Mouse (Mus musculus): ENCODE measurements at regions not wholly inside any gene's neighbourhood (a gene's known extent, or its start where the extent isn't known, plus 50 kb on each side); places are given as distances from the start of the nearest gene placed in this dataset.

GRCm38 (mm10) chr1:73515781-73516180, 500.1 kb upstream of the Tnp1 start:
- no peak overlapping the region for H3K4me3 ChIP-seq (ENCODE audit: insufficient read depth, low read depth, low read length)
- TF ChIP-seq POLR2A (IDR thresholded peaks at IDR 0.05; ENCODE audit: low read depth, low read length), result no peak
- no peaks in the 10 kb centered on the region for H3K27me3 ChIP-seq (replicated peaks; ENCODE audit: control insufficient read depth, insufficient read depth, low read length)
- H3K27ac ChIP-seq (ENCODE audit: insufficient read depth, low read depth, low read length), result no peak overlapping the region
- H3K4me1 ChIP-seq (ENCODE audit: control insufficient read depth, insufficient read depth, low read length), result peaks cover 5% of the 10 kb centered on the region; the same call in 1 of the 2 replicates
- H3K36me3 ChIP-seq (ENCODE audit: control insufficient read depth, insufficient read depth, low read length), result no peaks in the 10 kb centered on the region
- no peak for DNase-seq
- 90% methylated on average over 5 of the region's 5 CpGs for WGBS

- H3K4me1 ChIP-seq (ENCODE audit: control insufficient read depth, insufficient read depth, low read length), result peaks cover 5% of the 10 kb centered on the region; the same call in 1 of the 2 replicates
- no peak overlapping the region for H3K4me3 ChIP-seq (ENCODE audit: insufficient read depth, low read depth, low read length)
- no peak for TF ChIP-seq POLR2A (IDR thresholded peaks at IDR 0.05; ENCODE audit: low read depth, low read length)
- TF ChIP-seq CTCF (conservative IDR thresholded peaks at IDR 0.05; ENCODE audit: insufficient read depth, insufficient read length, low read depth, low read length), result no peak
- H3K36me3 ChIP-seq (ENCODE audit: control insufficient read depth, insufficient read depth, low read length), result no peaks in the 10 kb centered on the region
- H3K27ac ChIP-seq (ENCODE audit: insufficient read depth, low read depth, low read length), result no peak overlapping the region
- 33% methylated on average over 5 of the region's 5 CpGs for WGBS
- peak; percentile 88 for DNase-seq
- H3K27me3 ChIP-seq (replicated peaks; ENCODE audit: control insufficient read depth, insufficient read depth, low read length), result no peaks in the 10 kb centered on the region
Observed at GRCm38 (mm10) chr1:73513822-73514221, 498.1 kb upstream of the Tnp1 start.

GRCm38 (mm10) chr1:73512836-73513235, 497.1 kb upstream of the Tnp1 start:
- DNase-seq, result peak; percentile 80
- H3K36me3 ChIP-seq (ENCODE audit: control insufficient read depth, insufficient read depth, low read length), result no peaks in the 10 kb centered on the region
- H3K27me3 ChIP-seq (replicated peaks; ENCODE audit: control insufficient read depth, insufficient read depth, low read length), result no peaks in the 10 kb centered on the region
- H3K4me1 ChIP-seq (ENCODE audit: control insufficient read depth, insufficient read depth, low read length), result peaks cover 5% of the 10 kb centered on the region; the same call in 1 of the 2 replicates
- peak overlapping the region; percentile 15; the same call in 1 of the 2 replicates for H3K27ac ChIP-seq (ENCODE audit: insufficient read depth, low read depth, low read length)
- no peak overlapping the region for H3K4me3 ChIP-seq (ENCODE audit: insufficient read depth, low read depth, low read length)
- TF ChIP-seq POLR2A (IDR thresholded peaks at IDR 0.05; ENCODE audit: low read depth, low read length) (no peak), CTCF (conservative IDR thresholded peaks at IDR 0.05; ENCODE audit: insufficient read depth, insufficient read length, low read depth, low read length) (no peak)
- WGBS, result 64% methylated on average over 2 of the region's 2 CpGs

- DNase-seq, result peak; percentile 75
- 31% methylated on average over 10 of the region's 10 CpGs for WGBS
- Histone ChIP-seq H3K36me3 (ENCODE audit: control insufficient read depth, insufficient read depth, low read length) (no peaks in the 10 kb centered on the region), H3K4me1 (ENCODE audit: control insufficient read depth, insufficient read depth, low read length) (peaks cover 8% of the 10 kb centered on the region; the same call in 1 of the 2 replicates), H3K4me3 (ENCODE audit: insufficient read depth, low read depth, low read length) (no peak overlapping the region), H3K27ac (ENCODE audit: insufficient read depth, low read depth, low read length) (no peak overlapping the region), H3K27me3 (replicated peaks; ENCODE audit: control insufficient read depth, insufficient read depth, low read length) (no peaks in the 10 kb centered on the region)
- no peak for TF ChIP-seq POLR2A (IDR thresholded peaks at IDR 0.05; ENCODE audit: low read depth, low read length)
- no peak for TF ChIP-seq CTCF (conservative IDR thresholded peaks at IDR 0.05; ENCODE audit: insufficient read depth, insufficient read length, low read depth, low read length)
Observed at GRCm38 (mm10) chr1:73507071-73507754, 491.5 kb upstream of the Tnp1 start.

GRCm38 (mm10) chr1:73503611-73504010, 487.9 kb upstream of the Tnp1 start:
- WGBS, result 81% methylated on average over 4 of the region's 4 CpGs
- H3K27me3 ChIP-seq (replicated peaks; ENCODE audit: control insufficient read depth, insufficient read depth, low read length), result no peaks in the 10 kb centered on the region
- H3K27ac ChIP-seq (ENCODE audit: insufficient read depth, low read depth, low read length), result no peak overlapping the region
- no peaks in the 10 kb centered on the region for H3K36me3 ChIP-seq (ENCODE audit: control insufficient read depth, insufficient read depth, low read length)
- no peak overlapping the region for H3K4me3 ChIP-seq (ENCODE audit: insufficient read depth, low read depth, low read length)
- TF ChIP-seq CTCF (conservative IDR thresholded peaks at IDR 0.05; ENCODE audit: insufficient read depth, insufficient read length, low read depth, low read length) (no peak), POLR2A (IDR thresholded peaks at IDR 0.05; ENCODE audit: low read depth, low read length) (no peak)
- H3K4me1 ChIP-seq (ENCODE audit: control insufficient read depth, insufficient read depth, low read length), result peaks cover 7% of the 10 kb centered on the region; the same call in 1 of the 2 replicates
- no peak for DNase-seq

- WGBS, result 77% methylated on average over 3 of the region's 3 CpGs
- H3K27ac ChIP-seq (ENCODE audit: insufficient read depth, low read depth, low read length), result no peak overlapping the region
- no peak for TF ChIP-seq CTCF (conservative IDR thresholded peaks at IDR 0.05; ENCODE audit: insufficient read depth, insufficient read length, low read depth, low read length)
- TF ChIP-seq POLR2A (IDR thresholded peaks at IDR 0.05; ENCODE audit: low read depth, low read length), result no peak
- H3K27me3 ChIP-seq (replicated peaks; ENCODE audit: control insufficient read depth, insufficient read depth, low read length), result no peaks in the 10 kb centered on the region
- DNase-seq, result no peak
- H3K36me3 ChIP-seq (ENCODE audit: control insufficient read depth, insufficient read depth, low read length), result no peaks in the 10 kb centered on the region
- H3K4me3 ChIP-seq (ENCODE audit: insufficient read depth, low read depth, low read length), result no peak overlapping the region
- no peaks in the 10 kb centered on the region for H3K4me1 ChIP-seq (ENCODE audit: control insufficient read depth, insufficient read depth, low read length)
Observed at GRCm38 (mm10) chr1:73500671-73501070, 485.0 kb upstream of the Tnp1 start.

GRCm38 (mm10) chr1:73495971-73496749, 480.5 kb upstream of the Tnp1 start:
- no peak overlapping the region for H3K27ac ChIP-seq (ENCODE audit: insufficient read depth, low read depth, low read length)
- H3K27me3 ChIP-seq (replicated peaks; ENCODE audit: control insufficient read depth, insufficient read depth, low read length), result no peaks in the 10 kb centered on the region
- TF ChIP-seq CTCF (conservative IDR thresholded peaks at IDR 0.05; ENCODE audit: insufficient read depth, insufficient read length, low read depth, low read length) (no peak), POLR2A (IDR thresholded peaks at IDR 0.05; ENCODE audit: low read depth, low read length) (no peak)
- no peak overlapping the region for H3K4me3 ChIP-seq (ENCODE audit: insufficient read depth, low read depth, low read length)
- no peaks in the 10 kb centered on the region for H3K36me3 ChIP-seq (ENCODE audit: control insufficient read depth, insufficient read depth, low read length)
- H3K4me1 ChIP-seq (ENCODE audit: control insufficient read depth, insufficient read depth, low read length), result no peaks in the 10 kb centered on the region
- DNase-seq, result no peak
